Mouse (Mus musculus) monocyte, adult 2 months (primary cell): ENCODE measurements around the gene Bcl9l.

Experiments used
- DNase-seq, 2 experiments: peaks; one replicate each; pipeline ENCODE4 v3.0.0; 2022; ENCODE audit warnings: low spot score in 2 of 2, low read depth in 1 of 2

Bcl9l gene

DNA sequence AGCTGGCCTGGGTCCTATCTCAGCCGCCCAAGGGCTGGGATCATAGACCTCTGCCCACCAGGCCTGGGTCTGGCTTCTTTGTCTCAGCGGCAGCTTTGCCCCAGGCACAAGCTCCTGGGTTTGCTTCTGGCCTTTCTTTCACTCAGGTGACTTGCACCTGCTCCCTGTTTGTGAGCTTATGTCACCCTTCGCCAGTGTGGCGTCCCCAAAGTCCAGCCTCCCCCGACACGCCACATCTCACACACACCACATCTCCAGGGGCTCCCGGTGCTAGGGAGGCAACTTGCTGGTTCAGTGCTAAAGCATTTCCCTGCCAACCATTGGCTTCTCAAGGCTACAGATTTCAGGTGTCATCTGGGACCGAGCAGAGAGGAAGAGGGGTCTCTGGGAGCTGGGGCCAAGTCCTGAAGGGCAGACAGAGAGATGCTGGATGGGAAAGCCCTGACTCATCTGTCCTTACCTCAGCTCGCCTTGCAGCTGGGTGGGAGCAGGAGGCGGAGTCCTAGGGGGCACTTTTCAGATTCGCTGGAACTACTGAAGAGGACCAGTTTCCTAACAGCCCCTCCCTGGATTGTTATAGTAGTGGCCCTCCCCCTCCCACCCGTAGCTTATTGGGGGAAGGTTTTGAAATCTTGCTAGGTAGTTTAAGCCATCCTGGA is 14.3 kb downstream of the Bcl9l start:
- no peak for DNase-seq

DNA sequence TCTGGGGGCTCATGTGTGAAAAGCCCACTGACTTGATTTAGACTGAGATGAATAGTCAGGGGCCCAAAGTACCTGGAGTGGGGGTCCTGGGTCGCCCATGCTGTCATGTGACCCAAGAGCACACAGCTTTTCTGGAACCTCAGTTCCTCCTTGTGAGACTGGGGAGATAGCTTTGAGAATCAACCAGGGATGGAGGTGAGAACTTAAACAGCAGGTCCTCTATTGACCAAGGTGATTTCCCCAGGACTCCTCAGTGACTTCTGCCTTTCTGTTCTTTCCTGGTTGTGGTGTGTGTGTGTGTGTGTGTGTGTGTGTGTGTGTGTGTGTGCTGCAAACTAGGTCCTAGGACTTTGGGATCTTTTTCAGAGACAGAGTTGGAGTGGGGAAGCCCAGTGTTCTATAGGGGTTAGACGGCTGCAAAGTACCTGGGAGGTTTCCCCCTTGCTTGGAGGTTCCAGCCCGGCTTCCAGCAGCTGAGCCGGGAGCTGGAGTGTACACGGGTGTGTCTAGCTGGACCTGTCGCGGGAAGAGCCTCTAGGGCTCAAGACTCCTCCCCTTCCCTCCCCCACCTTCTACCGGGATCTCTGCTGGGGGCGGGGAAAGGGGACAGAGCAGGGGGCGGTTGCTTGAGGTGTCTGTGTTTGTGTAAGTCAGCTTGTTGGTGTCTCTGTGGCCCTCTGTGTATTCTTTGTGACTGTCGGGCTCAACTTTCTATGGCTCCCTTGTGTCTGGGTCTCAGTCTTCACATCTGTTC is 15.2 kb downstream of the Bcl9l start:
- DNase-seq: no peak

DNA sequence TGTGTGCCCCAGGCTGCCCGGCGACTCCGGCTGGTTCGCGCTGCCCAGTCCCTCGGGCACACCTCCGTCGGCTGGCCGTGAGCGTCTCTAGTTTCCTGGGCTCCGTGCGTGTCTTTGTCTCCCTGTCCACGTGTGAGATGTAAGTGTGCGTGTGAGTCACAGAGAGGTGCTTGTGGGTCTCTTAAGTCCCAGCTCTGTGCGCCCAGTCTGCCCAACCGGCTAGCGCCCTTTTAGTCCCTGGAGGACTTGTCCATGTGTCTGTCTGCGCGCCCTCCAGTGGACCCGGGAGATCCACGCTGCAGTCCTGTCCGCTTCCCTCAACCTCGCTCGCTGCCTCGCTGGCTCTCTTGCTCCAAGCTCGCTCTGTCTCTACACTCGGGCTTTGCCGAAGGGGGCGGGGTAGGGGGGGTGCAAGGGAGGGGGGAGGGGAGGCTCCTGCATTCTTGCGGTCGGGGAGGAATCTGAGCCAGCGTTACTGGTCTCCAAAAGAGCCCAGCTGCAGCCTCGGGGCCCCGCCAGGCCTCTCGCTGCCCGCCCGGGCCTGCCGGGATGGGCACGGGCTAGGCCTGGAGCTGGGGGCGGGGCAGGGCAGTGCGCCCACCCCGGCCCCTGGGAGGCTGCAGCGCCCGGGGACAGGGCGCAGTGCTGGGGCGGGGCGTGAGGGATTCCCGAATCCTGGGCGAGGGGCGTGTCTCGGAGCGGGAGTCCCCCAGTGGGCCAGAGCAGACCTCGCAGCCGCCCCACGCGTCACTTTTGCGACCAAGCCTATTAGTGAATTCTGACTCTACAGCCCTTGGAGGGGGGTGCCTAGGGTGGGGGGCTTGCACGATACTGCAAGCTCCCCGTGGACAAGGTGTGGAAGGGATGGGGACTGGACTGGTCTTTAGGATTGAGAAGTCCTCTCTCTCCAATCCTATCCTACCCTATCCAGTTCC is 16.1 kb downstream of the Bcl9l start:
- no peak for DNase-seq

DNA sequence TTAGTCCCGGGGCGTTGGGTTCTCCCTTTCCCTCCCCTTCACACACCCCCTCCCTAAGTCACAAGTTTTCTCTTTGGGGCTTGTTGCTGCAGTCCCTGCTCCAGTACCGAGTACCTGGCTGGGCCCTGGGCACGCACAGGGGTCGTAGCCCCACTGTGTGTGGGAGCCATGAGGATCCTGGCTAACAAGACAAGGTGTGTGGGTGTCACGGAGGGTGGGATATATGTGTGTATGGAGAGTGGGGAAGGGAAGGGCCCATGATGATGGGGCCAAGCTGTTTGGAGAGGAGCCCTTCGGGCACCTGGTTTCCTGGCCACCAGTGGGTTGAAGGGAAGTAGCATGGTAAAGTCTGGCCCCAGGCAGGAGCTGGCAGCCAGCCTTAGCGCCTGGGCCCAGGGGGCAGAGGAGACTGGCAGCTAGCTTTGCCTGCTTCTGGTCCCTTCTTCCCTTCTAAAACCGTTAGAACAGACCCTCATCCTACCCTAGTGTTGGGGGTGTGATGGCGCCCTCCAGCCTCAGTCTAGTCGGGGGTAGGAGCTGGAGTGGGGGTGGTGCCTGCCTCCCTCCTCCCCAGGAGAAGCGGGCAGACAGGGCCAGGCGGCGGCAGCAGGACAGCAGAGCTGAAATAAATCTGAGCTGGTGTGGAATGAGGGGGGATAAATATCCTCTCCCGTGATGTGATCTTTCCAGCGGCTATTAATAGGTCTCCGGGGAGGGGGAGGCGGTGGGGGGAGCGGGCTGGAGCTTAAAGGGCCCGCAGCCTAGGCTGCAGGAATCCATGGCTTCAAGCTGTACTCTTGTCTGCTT is 16.9 kb downstream of the Bcl9l start:
- DNase-seq: no peak

DNA sequence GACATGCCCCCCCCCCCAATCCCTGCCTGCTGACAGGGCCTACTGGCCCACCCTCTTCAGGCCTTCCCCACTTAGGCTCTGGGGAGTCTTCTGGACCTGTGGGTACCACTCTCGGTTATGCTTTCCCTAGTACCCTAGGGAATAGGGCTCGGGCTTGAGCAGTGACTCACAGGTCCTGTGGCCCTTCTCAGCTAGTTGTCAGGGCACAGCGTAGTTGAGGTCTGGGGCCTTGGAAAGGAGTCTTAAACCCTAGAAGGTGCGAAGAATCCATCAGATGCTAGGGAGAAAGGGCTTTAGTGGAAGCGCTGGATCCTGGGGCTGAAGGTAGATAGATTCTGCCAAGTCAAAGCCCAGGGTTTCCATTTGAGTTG is 17.5 kb downstream of the Bcl9l start:
- DNase-seq: no peak

DNA sequence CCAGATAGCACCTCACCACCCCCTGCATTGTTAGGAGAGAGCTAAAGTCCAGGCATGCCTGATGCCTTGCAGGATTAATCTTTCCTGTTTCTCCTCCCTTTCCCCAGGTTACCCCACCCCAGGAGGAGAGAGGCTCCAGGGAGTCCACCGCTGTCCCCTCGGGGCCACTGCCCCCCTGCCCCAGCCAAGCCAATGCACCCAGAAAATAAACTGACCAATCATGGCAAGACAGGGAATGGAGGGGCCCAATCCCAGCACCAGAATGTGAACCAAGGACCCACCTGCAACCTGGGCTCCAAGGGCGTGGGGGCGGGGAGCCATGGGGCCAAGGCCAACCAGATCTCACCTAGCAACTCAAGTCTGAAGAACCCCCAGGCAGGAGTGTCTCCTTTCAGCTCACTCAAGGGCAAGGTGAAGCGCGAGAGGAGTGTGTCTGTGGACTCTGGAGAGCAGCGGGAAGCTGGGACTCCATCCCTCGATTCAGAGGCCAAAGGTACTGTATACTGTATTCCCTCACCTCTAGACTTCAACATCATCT is 18.1 kb downstream of the Bcl9l start:
- no peak for DNase-seq

DNA sequence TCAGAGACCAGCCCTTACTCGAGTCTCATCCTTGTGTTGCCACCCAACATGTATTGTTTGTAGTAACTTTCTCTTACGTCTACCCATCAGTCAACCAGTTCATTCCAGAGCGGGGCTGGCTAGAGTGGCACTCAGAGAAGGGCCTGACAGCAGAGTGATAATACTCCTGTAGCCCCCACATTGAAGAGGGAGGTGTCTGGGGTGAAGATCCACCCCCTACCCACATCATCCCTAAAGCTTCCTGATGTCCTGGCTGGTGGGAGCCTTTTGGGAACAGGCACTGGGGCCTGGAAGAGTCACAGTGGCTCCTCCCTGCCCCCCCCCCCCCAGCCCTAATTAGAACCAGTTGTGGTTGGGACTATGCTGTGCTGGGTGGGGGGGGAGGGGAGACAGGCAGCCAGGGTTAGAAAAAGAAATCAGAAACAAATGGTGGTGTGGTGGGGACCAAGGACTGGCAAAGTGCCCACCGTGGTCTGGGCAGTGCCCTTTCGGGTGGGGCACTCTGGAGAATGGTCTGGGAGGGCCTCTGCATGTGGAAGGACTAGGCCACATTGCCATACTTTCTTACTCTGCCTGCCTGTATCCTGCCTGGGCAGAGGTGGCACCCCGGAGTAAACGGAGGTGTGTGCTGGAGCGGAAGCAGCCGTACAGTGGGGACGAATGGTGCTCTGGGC is 18.7 kb downstream of the Bcl9l start:
- no peak for DNase-seq

DNA sequence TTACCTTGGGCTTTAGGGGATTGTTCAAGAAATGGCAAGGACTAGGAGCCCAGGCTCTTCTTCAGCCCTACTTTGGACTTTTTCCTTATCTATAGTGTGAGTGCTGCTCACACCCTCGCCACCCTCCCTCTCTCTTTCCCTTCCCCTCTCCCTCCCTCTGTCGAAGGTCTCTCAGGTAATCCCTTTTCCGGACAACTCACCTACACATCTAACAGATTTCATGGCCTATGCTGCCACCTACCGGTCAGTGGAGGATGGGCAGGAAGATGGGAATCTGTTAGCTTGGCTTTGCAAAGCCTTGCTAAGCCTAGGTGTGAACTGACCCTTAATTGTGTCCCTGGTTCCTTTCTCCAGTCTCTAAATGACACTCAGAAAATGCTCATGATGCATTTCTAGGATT is 19.4 kb downstream of the Bcl9l start:
- DNase-seq: peak in 1 of 2 experiments; percentile 47

DNA sequence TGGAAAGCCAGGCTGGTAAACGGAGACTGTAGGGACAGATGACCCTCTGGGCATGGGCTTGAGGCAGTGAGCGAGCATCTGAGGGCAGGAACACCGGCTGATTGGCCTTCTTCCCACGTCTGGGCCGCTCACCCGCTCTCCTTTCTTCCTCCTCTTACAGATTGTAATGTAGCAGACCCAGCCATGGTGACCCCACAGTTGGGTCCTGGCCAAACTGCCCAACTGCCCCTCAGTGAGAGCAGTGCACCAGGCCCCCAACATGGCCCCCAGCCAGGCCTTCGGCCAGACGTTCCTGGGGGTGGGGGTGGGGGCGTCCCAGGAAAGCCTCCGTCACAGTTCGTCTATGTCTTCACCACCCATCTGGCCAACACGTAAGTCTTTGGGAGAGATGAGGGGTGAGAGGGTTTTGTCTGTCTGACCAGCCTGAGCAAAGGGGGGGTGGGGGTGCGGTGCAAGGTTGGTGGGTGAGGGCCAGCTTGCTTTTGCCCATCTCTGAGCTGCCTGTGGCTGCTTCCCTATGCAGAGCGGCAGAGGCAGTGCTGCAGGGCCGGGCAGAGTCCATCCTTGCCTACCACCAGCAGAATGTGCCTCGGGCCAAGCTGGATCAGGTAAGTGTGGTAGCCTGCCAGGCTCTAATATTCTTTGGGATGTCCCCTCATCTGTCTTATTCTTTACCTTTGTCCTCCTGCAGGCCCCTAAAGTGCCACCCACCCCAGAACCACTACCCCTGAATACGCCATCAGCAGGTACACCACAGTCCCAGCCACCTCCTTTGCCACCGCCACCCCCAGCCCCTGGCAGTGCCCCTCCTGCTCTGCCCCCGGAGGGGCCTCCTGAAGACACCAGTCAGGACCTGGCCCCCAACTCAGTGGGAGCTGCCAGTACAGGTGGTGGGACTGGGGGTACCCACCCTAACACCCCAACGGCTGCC is 22.5 kb downstream of the Bcl9l start:
- no peak for DNase-seq

DNA sequence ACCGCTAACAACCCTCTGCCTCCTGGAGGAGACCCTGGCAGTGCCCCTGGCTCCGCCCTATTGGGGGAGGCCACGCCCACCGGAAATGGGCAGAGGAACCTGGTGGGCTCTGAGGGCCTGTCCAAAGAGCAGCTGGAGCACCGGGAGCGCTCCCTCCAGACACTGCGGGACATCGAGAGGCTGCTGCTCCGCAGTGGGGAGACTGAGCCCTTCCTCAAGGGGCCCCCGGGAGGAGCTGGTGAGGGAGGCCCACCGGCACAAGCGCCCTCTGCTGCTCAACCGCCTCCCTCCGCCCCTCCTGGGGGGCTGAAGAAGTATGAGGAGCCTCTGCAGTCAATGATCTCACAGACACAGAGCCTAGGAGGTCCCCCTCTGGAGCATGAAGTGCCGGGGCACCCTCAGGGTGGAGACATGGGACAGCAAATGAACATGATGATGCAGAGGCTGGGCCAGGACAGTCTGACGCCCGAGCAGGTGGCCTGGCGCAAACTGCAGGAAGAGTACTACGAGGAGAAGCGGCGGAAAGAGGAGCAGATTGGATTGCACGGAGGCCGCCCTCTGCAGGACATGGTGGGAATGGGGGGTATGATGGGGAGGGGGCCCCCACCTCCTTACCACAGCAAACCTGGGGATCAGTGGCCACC is 23.3 kb downstream of the Bcl9l start:
- DNase-seq: no peak

DNA sequence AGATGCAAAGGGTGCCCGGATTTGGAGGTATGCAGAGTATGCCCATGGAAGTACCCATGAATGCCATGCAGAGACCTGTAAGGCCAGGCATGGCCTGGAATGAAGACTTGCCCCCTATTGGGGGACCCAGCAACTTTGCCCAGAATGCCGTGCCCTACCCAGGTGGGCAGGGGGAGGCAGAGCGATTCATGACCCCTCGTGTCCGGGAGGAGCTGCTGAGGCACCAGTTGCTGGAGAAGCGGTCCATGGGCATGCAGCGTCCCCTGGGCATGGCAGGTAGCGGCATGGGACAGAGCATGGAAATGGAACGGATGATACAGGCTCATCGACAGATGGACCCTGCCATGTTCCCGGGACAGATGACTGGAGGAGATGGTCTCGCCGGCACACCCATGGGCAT is 23.9 kb downstream of the Bcl9l start:
- DNase-seq: no peak

DNA sequence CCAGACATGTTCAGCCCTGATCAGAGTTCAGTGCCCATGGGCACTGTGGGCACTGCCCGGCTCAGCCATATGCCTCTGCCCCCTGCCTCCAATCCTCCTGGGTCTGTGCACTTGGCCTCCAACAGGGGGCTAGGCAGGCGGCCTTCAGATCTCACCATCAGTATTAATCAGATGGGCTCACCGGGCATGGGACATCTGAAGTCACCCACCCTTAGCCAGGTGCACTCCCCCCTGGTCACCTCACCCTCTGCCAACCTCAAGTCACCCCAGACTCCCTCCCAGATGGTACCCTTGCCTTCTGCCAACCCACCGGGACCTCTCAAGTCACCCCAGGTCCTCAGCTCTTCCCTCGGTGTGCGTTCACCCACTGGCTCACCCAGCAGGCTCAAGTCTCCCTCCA is 24.7 kb downstream of the Bcl9l start:
- no peak for DNase-seq

DNA sequence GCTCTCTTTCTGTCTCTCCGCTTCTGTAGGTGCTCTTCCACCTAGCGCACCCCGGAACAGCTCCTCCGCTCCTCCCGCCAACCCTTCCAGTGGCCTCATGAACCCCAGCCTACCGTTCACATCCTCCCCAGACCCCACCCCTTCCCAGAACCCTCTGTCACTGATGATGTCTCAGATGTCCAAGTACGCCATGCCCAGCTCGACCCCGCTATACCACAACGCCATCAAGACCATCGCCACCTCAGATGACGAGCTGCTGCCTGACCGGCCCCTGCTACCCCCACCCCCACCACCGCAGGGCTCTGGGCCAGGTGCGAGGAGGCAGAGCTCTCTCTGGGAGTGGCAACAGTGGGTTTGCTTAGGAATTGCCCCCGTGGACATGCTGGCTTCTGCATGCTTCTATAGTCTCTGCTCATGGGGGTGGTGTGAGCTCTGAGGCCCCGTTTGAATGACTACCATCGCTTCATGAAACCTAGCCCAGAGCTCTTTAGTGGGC is 25.5 kb downstream of the Bcl9l start:
- no peak for DNase-seq

DNA sequence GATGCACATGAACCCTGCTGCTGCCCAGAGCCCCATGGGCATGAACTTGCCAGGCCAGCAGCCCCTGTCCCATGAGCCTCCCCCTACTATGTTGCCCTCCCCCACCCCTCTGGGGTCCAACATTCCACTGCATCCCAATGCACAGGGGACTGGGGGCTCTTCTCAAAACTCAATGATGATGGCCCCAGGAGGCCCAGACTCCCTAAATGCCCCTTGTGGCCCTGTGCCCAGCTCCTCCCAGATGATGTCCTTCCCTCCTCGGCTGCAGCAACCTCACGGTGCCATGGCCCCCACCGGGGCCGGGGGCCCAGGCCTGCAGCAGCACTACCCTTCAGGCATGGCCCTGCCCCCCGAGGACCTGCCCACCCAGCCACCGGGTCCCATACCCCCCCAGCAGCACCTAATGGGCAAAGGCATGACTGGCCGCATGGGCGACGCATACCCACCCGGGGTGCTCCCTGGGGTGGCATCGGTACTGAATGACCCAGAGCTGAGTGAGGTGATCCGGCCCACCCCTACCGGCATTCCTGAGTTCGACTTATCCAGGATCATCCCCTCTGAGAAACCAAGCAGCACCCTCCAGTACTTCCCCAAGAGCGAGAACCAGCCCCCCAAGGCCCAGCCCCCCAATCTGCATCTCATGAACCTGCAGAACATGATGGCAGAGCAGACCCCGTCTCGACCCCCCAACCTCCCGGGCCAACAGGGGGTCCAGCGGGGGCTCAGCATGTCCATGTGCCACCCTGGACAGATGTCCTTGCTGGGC is 26.3 kb downstream of the Bcl9l start:
- DNase-seq: no peak

DNA sequence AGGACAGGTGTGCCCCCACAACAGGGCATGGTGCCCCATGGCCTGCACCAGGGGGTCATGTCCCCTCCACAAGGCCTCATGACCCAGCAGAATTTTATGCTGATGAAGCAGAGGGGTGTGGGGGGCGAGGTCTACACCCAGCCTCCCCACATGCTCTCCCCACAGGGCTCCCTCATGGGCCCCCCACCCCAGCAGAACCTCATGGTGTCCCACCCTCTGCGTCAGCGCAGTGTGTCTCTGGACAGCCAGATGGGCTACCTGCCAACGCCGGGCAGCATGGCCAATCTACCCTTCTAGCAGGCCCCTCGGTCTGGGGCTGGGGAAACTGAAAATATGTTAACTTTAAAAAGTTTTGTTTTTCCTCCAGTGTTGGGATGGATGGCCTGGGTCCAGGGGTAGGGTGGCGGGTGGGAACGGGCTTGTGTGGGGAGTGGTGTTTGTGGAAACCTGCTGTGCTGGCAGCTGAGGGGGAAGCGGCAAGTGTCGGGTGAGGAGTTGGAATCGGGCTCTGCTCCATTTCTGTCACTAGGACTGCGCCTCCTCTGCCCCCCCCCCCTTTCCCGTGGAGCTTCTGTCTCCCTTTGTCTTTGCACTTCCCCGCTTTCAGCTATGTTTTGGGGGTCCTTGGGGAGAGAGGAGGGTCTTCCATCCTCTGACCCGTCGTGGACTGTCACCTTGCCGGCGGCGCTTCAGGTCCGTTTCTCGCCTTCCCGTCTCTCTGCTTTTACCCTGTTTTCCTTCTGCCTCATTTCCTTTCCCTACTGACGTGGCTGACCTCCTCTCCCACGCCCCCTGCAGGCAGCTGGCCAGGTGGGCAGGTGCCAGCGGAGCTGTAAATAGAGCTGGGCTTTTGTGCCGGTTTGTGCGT is 27.1 kb downstream of the Bcl9l start:
- DNase-seq: peak; percentile 27 to 55

DNA sequence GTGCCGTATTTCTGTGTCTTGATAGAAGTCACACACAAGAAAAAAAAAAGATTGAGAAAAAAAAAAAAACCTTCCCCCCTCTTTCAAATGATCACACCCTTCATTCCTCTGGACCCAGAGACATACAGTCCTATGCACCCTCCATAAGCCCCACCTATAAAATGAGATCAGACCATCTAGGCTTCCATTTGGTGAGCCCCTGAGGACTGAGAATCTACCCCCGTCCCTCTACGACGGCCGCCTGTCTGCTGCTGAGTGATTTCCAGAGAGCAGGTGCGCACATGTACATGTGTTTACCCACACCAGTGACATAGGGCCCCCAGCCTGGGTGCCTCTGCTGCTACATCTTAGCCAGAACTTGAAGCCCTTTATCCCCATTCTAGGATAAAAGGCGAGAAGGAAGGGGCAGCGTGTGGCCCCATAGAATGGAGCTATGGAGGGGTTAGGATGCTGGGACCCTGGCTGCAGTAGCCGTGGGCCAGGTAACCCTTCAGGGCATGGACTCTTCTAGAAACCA is 27.8 kb downstream of the Bcl9l start:
- DNase-seq: no peak
